Mouse (Mus musculus) layer of hippocampus, postnatal 14 days (tissue): ENCODE results near the gene Ethe1. TPM values are rescaled to one million over a fixed set of nuclear protein-coding genes. Genes with fewer than 3 reads are reported as not detected.

Experiments used
- DNase-seq, 2 experiments: peaks; one replicate each; pipeline ENCODE4 v3.0.0; 2021 to 2022; ENCODE audit warnings: low spot score in 2 of 2, mixed read lengths in 1 of 2
- total RNA-seq, 2 experiments: library from RNA; stranded (reverse); gene quantifications; 2 replicates each; pipeline ENCODE4 v1.2.3; 2021

Gene Ethe1
- total RNA-seq, 2 experiments from 2014 or later, result 8.2 to 8.6 TPM

GRCm38 (mm10) chr7:24574224-24574796 lies 13.0 kb upstream of the Ethe1 start:
- DNase-seq, result no peak

- DNase-seq, result no peak
These were observed 9.5 kb upstream of the Ethe1 start for GRCm38 (mm10) chr7:24577811-24578210.

- DNase-seq, result no peak
These were observed 2.5 kb upstream of the Ethe1 start for GRCm38 (mm10) chr7:24584876-24585275.

GRCm38 (mm10) chr7:24585995-24586394 lies 1.3 kb upstream of the Ethe1 start:
- no peak for DNase-seq

GRCm38 (mm10) chr7:24586828-24587227 lies 515 bp upstream of the Ethe1 start:
- no peak for DNase-seq

GRCm38 (mm10) chr7:24588336-24588735 lies 993 bp downstream of the Ethe1 start:
- no peak for DNase-seq

GRCm38 (mm10) chr7:24591735-24592134 lies 4.4 kb downstream of the Ethe1 start:
- DNase-seq, result no peak

- DNase-seq, result no peak
These were observed 4.8 kb downstream of the Ethe1 start for GRCm38 (mm10) chr7:24592163-24592562.

- no peak for DNase-seq
These were observed 5.4 kb downstream of the Ethe1 start for GRCm38 (mm10) chr7:24592781-24593180.

- DNase-seq, result peak in 1 of 2 experiments; percentile 40
These were observed 6.4 kb downstream of the Ethe1 start for GRCm38 (mm10) chr7:24593621-24594308.

GRCm38 (mm10) chr7:24594309-24594803 lies 7.0 kb downstream of the Ethe1 start:
- DNase-seq, result no peak

- DNase-seq, result no peak
These were observed 8.1 kb downstream of the Ethe1 start for GRCm38 (mm10) chr7:24595464-24595863.

- no peak for DNase-seq
These were observed 10.8 kb downstream of the Ethe1 start for GRCm38 (mm10) chr7:24598121-24598520.

GRCm38 (mm10) chr7:24599211-24600067 lies 12.1 kb downstream of the Ethe1 start:
- no peak for DNase-seq

- DNase-seq, result peak; percentile 95 to 97
These were observed 13.7 kb downstream of the Ethe1 start for GRCm38 (mm10) chr7:24600941-24601597.

- DNase-seq, result no peak
These were observed 18.2 kb downstream of the Ethe1 start for GRCm38 (mm10) chr7:24605561-24605960.

- DNase-seq, result no peak
These were observed 18.7 kb downstream of the Ethe1 start for GRCm38 (mm10) chr7:24606046-24606445.

- DNase-seq, result peak in 1 of 2 experiments; percentile 61
These were observed 20.7 kb downstream of the Ethe1 start for GRCm38 (mm10) chr7:24608017-24608416.

GRCm38 (mm10) chr7:24608561-24608960 lies 21.2 kb downstream of the Ethe1 start:
- no peak for DNase-seq

GRCm38 (mm10) chr7:24610144-24610878 lies 23.0 kb downstream of the Ethe1 start, which contains the start of gene Phldb3:
Phldb3 (plus strand) TSS chr7:24610763.
- no peak for DNase-seq
